Mouse (Mus musculus): ENCODE data around the gene Basp1. TPM values are rescaled to one million over a fixed set of nuclear protein-coding genes. Genes with fewer than 3 reads are reported as not detected.

Basp1 gene
- total and polyA plus RNA-seq, 2 experiments from 2014 or later = 2.9 to 7.9 TPM

GRCm38 (mm10) chr15:25412171-25412641 lies 1.4 kb downstream of the Basp1 start:
- peak overlapping the region; percentile 70 for H3K4me2 ChIP-seq (ENCODE audit: low read depth, low read length)
- WGBS = under 1% methylated on average over 25 of the region's 25 CpGs
- peak overlapping the region; percentile 66 for H3K4me3 ChIP-seq (ENCODE audit: low read depth, low read length)
- no peak for TF ChIP-seq EP300 (IDR thresholded peaks at IDR 0.05; ENCODE audit: low read depth)
- no peak for TF ChIP-seq CTCF (IDR thresholded peaks at IDR 0.05; ENCODE audit: low read depth)
- peak overlapping the region; percentile 52; the same call in 1 of the 2 replicates for H3K9ac ChIP-seq (replicated peaks; ENCODE audit: low read depth, low read length)
- DNase-seq (ENCODE audit: low spot score) (no peak), ATAC-seq (ENCODE audit: insufficient read depth, low read depth) (no peak)
- no peaks in the 10 kb centered on the region for H3K36me3 ChIP-seq (replicated peaks; ENCODE audit: control insufficient read depth, insufficient read depth, low read length)
- no peak overlapping the region for H3K27ac ChIP-seq (ENCODE audit: low read depth)
- no peaks in the 10 kb centered on the region for H3K9me3 ChIP-seq (replicated peaks; ENCODE audit: control insufficient read depth, low read length)
- peaks cover 15% of the 10 kb centered on the region for H3K27me3 ChIP-seq (ENCODE audit: control insufficient read depth, insufficient read depth, low read length)
- H3K4me1 ChIP-seq (ENCODE audit: control insufficient read depth, insufficient read depth) = 0 out of 2 replicates have a peak, but pooled peaks cover 4% of the 10 kb centered on the region

- WGBS = 77% methylated on average over 7 of the region's 7 CpGs
- ATAC-seq (ENCODE audit: insufficient read depth, low read depth) (no peak), DNase-seq (ENCODE audit: low spot score) (no peak)
- Histone ChIP-seq H3K27me3 (ENCODE audit: control insufficient read depth, insufficient read depth, low read length) (peaks cover 15% of the 10 kb centered on the region), H3K4me2 (ENCODE audit: low read depth, low read length) (peak overlapping the region; percentile 70), H3K4me3 (ENCODE audit: low read depth, low read length) (0 out of 2 replicates have a peak overlapping the region, but pooled peaks have one; percentile 66), H3K27ac (ENCODE audit: low read depth) (no peak overlapping the region), H3K4me1 (ENCODE audit: control insufficient read depth, insufficient read depth) (0 out of 2 replicates have a peak, but pooled peaks cover 4% of the 10 kb centered on the region), H3K9me3 (replicated peaks; ENCODE audit: control insufficient read depth, low read length) (no peaks in the 10 kb centered on the region), H3K36me3 (replicated peaks; ENCODE audit: control insufficient read depth, insufficient read depth, low read length) (no peaks in the 10 kb centered on the region), H3K9ac (replicated peaks; ENCODE audit: low read depth, low read length) (no peak overlapping the region)
- TF ChIP-seq CTCF (IDR thresholded peaks at IDR 0.05; ENCODE audit: low read depth) (no peak), EP300 (IDR thresholded peaks at IDR 0.05; ENCODE audit: low read depth) (no peak)
Observed at GRCm38 (mm10) chr15:25411461-25411860, 2.1 kb downstream of the Basp1 start.

- Histone ChIP-seq H3K4me1 (ENCODE audit: control insufficient read depth, insufficient read depth) (no peaks in the 10 kb centered on the region), H3K4me3 (ENCODE audit: low read depth, low read length) (no peak overlapping the region), H3K9me3 (replicated peaks; ENCODE audit: control insufficient read depth, low read length) (no peaks in the 10 kb centered on the region), H3K27ac (ENCODE audit: low read depth) (no peak overlapping the region), H3K9ac (replicated peaks; ENCODE audit: low read depth, low read length) (no peak overlapping the region), H3K4me2 (ENCODE audit: low read depth, low read length) (no peak overlapping the region), H3K36me3 (replicated peaks; ENCODE audit: control insufficient read depth, insufficient read depth, low read length) (no peaks in the 10 kb centered on the region), H3K27me3 (ENCODE audit: control insufficient read depth, insufficient read depth, low read length) (0 out of 2 replicates have a peak, but pooled peaks cover under 1% of the 10 kb centered on the region)
- TF ChIP-seq EP300 (IDR thresholded peaks at IDR 0.05; ENCODE audit: low read depth) (no peak), CTCF (IDR thresholded peaks at IDR 0.05; ENCODE audit: low read depth) (no peak)
- no peak for ATAC-seq (ENCODE audit: insufficient read depth, low read depth)
- 68% methylated on average over 5 of the region's 5 CpGs for whole genome bisulfite sequencing
- DNase-seq (ENCODE audit: low spot score) = no peak
Observed at GRCm38 (mm10) chr15:25405926-25406325, 7.6 kb downstream of the Basp1 start.

- DNase-seq (ENCODE audit: low spot score) (no peak), ATAC-seq (ENCODE audit: insufficient read depth, low read depth) (no peak)
- TF ChIP-seq CTCF (IDR thresholded peaks at IDR 0.05; ENCODE audit: low read depth) (no peak), EP300 (IDR thresholded peaks at IDR 0.05; ENCODE audit: low read depth) (no peak)
- Histone ChIP-seq H3K27me3 (ENCODE audit: control insufficient read depth, insufficient read depth, low read length) (no peaks in the 10 kb centered on the region), H3K36me3 (replicated peaks; ENCODE audit: control insufficient read depth, insufficient read depth, low read length) (no peaks in the 10 kb centered on the region), H3K4me1 (ENCODE audit: control insufficient read depth, insufficient read depth) (no peaks in the 10 kb centered on the region), H3K27ac (ENCODE audit: low read depth) (no peak overlapping the region), H3K4me3 (ENCODE audit: low read depth, low read length) (no peak overlapping the region), H3K4me2 (ENCODE audit: low read depth, low read length) (no peak overlapping the region), H3K9me3 (replicated peaks; ENCODE audit: control insufficient read depth, low read length) (no peaks in the 10 kb centered on the region), H3K9ac (replicated peaks; ENCODE audit: low read depth, low read length) (no peak overlapping the region)
- 87% methylated on average over 7 of the region's 7 CpGs for WGBS
Observed at GRCm38 (mm10) chr15:25403879-25404278, 9.7 kb downstream of the Basp1 start.

GRCm38 (mm10) chr15:25402001-25402400 lies 11.6 kb downstream of the Basp1 start:
- DNase-seq (ENCODE audit: low spot score) = no peak
- 65% methylated on average over 3 of the region's 3 CpGs for WGBS
- Histone ChIP-seq H3K9ac (replicated peaks; ENCODE audit: low read depth, low read length) (no peak overlapping the region), H3K4me3 (ENCODE audit: low read depth, low read length) (no peak overlapping the region), H3K27ac (ENCODE audit: low read depth) (no peak overlapping the region), H3K36me3 (replicated peaks; ENCODE audit: control insufficient read depth, insufficient read depth, low read length) (no peaks in the 10 kb centered on the region), H3K27me3 (ENCODE audit: control insufficient read depth, insufficient read depth, low read length) (no peaks in the 10 kb centered on the region), H3K4me1 (ENCODE audit: control insufficient read depth, insufficient read depth) (no peaks in the 10 kb centered on the region), H3K9me3 (replicated peaks; ENCODE audit: control insufficient read depth, low read length) (no peaks in the 10 kb centered on the region), H3K4me2 (ENCODE audit: low read depth, low read length) (no peak overlapping the region)
- ATAC-seq (ENCODE audit: insufficient read depth, low read depth) = no peak
- TF ChIP-seq EP300 (IDR thresholded peaks at IDR 0.05; ENCODE audit: low read depth) (no peak), CTCF (IDR thresholded peaks at IDR 0.05; ENCODE audit: low read depth) (no peak)

GRCm38 (mm10) chr15:25400276-25400675 lies 13.3 kb downstream of the Basp1 start:
- Histone ChIP-seq H3K36me3 (replicated peaks; ENCODE audit: control insufficient read depth, insufficient read depth, low read length) (no peaks in the 10 kb centered on the region), H3K27ac (ENCODE audit: low read depth) (no peak overlapping the region), H3K9me3 (replicated peaks; ENCODE audit: control insufficient read depth, low read length) (no peaks in the 10 kb centered on the region), H3K4me3 (ENCODE audit: low read depth, low read length) (no peak overlapping the region), H3K27me3 (ENCODE audit: control insufficient read depth, insufficient read depth, low read length) (no peaks in the 10 kb centered on the region), H3K4me1 (ENCODE audit: control insufficient read depth, insufficient read depth) (no peaks in the 10 kb centered on the region), H3K9ac (replicated peaks; ENCODE audit: low read depth, low read length) (no peak overlapping the region), H3K4me2 (ENCODE audit: low read depth, low read length) (no peak overlapping the region)
- WGBS = 88% methylated on average over 8 of the region's 8 CpGs
- TF ChIP-seq CTCF (IDR thresholded peaks at IDR 0.05; ENCODE audit: low read depth) (no peak), EP300 (IDR thresholded peaks at IDR 0.05; ENCODE audit: low read depth) (no peak)
- DNase-seq (ENCODE audit: low spot score) = no peak
- ATAC-seq (ENCODE audit: insufficient read depth, low read depth) = no peak
